Mouse (Mus musculus): ENCODE measurements around the gene Olfr30.

- TF ChIP-seq CTCF (IDR thresholded peaks at IDR 0.05; ENCODE audit: control insufficient read depth, insufficient read depth, insufficient read length) (no peak), MAX (IDR thresholded peaks at IDR 0.05) (no peak)
Measured at GRCm38 (mm10) chr11:58418336-58418735, 43.7 kb downstream of the Olfr30 start.

Data from C2C12 (cell line).